Mouse (Mus musculus) midbrain, embryonic 16.5 days (tissue): ENCODE data around the gene Helz2. TPM values are rescaled to one million over a fixed set of nuclear protein-coding genes. Genes with fewer than 3 reads are reported as not detected.

ENCODE experiments used
- ATAC-seq: fragments of 200-750 bp; cut with Nextera tagmentation; 2 replicates; pipeline ENCODE4 v1.8.0; 2017; ENCODE audit warnings: moderate TSS enrichment
- H3K27ac ChIP-seq: fragments of 300-500 bp; sonication (generic); 2 replicates; pipeline ENCODE4 v1.5.1; 2014; ENCODE audit warnings: mild to moderate bottlenecking, low read length, mixed read lengths
- H3K27me3 ChIP-seq: fragments of 300-500 bp; sonication (generic); 2 replicates; pipeline ENCODE4 v1.6.1; 2014; ENCODE audit warnings: low read depth, low read length, mixed read lengths; ENCODE audit not compliant: control insufficient read depth, insufficient read depth
- H3K36me3 ChIP-seq: fragments of 300-500 bp; sonication (generic); 2 replicates; pipeline ENCODE4 v1.6.1; 2014; ENCODE audit warnings: mild to moderate bottlenecking, low read length, moderate library complexity, mixed read lengths; ENCODE audit not compliant: control insufficient read depth, insufficient read depth
- H3K4me1 ChIP-seq: fragments of 300-500 bp; sonication (generic); 2 replicates; pipeline ENCODE4 v1.6.1; 2014; ENCODE audit warnings: mild to moderate bottlenecking, low read length, mixed read lengths; ENCODE audit not compliant: control insufficient read depth, insufficient read depth
- H3K4me2 ChIP-seq: fragments of 300-500 bp; sonication (generic); 2 replicates; pipeline ENCODE4 v1.6.1; 2014; ENCODE audit warnings: mild to moderate bottlenecking, low read length, mixed read lengths
- H3K4me3 ChIP-seq: fragments of 300-500 bp; sonication (generic); 2 replicates; pipeline ENCODE4 v1.5.1; 2014; ENCODE audit warnings: low read depth, mild to moderate bottlenecking, low read length, moderate library complexity, mixed read lengths
- H3K9ac ChIP-seq: fragments of 300-500 bp; sonication (generic); 2 replicates; pipeline ENCODE4 v1.6.1; 2014; ENCODE audit warnings: low read depth, low read length, mixed read lengths
- H3K9me3 ChIP-seq: fragments of 300-500 bp; sonication (generic); replicated peaks from 2 replicates; pipeline ENCODE4 v1.6.1; 2014; ENCODE audit warnings: mild to moderate bottlenecking, low read length, mixed read lengths; ENCODE audit not compliant: control insufficient read depth, poor library complexity, severe bottlenecking
- WGBS: fragments of 180-500 bp; shearing (Covaris S2); extraction: QIAGEN DNeasy Blood & Tissue Kit; methylation state at CpG from one replicate; pipeline ENCODE4 v1.1.7; 2014; 5-methylcytosine and 5-hydroxymethylcytosine counted together
- polyA plus RNA-seq: library from polyadenylated mRNA; unstranded; fragments of >200 nt; fragmentation: Nextera tagmentation; extraction: Ambion mirVana; gene quantifications from 2 replicates; pipeline ENCODE4 v1.2.1, GENCODE M21; 2015

Helz2 gene
- polyA plus RNA-seq, 1 experiment from 2014 or later, result 0.44 TPM

- WGBS, result 78% methylated on average over 3 of the region's 3 CpGs
These were observed 63.8 kb downstream of the Helz2 start for GRCm38 (mm10) chr2:181178015-181178414.

More at GRCm38 (mm10) chr2:181178015-181178414, 63.8 kb downstream of the Helz2 start:
- Histone ChIP-seq H3K27me3 (no peaks in the 10 kb centered on the region), H3K9me3 (no peaks in the 10 kb centered on the region), H3K27ac (no peak overlapping the region), H3K4me1 (no peaks in the 10 kb centered on the region), H3K4me3 (no peak overlapping the region), H3K36me3 (no peaks in the 10 kb centered on the region), H3K4me2 (no peak overlapping the region), H3K9ac (no peak overlapping the region)
- ATAC-seq, result no peak

Other genes starting within 250 kb of the Helz2 start
- gene Chrna4, start 198.5 kb downstream of the Helz2 start, polyA plus RNA-seq, result 46.9 and 48.3 TPM in 2 replicates
- 50.2 and 50.8 TPM in 2 replicates for gene Kcnq2, start 106.7 kb downstream of the Helz2 start, polyA plus RNA-seq
- 10.0 and 11.0 TPM in 2 replicates for gene Eef1a2, start 85.0 kb downstream of the Helz2 start, polyA plus RNA-seq
- 407 and 408 TPM in 2 replicates for gene Ppdpf, start 54.8 kb downstream of the Helz2 start, polyA plus RNA-seq
- not detected in 2 replicates for gene Ptk6, start 39.2 kb downstream of the Helz2 start, polyA plus RNA-seq
- 0.07 and 0.20 TPM in 2 replicates for gene Srms, start 28.8 kb downstream of the Helz2 start, polyA plus RNA-seq
- gene Fndc11, start 22.0 kb downstream of the Helz2 start, polyA plus RNA-seq, result 0.41 and 0.42 TPM in 2 replicates
- 16.3 and 17.6 TPM in 2 replicates for gene Gmeb2, start 46.0 kb upstream of the Helz2 start, polyA plus RNA-seq
- gene Stmn3, start 72.5 kb upstream of the Helz2 start, polyA plus RNA-seq, result 1,527 and 1,727 TPM in 2 replicates
- gene Rtel1, start 77.7 kb upstream of the Helz2 start, polyA plus RNA-seq, result 38.8 and 48.8 TPM in 2 replicates
- 88.7 and 94.5 TPM in 2 replicates for gene Zgpat, start 122.9 kb upstream of the Helz2 start, polyA plus RNA-seq
- 84.7 and 93.0 TPM in 2 replicates for gene Arfrp1, start 123.4 kb upstream of the Helz2 start, polyA plus RNA-seq
- 61.4 and 65.9 TPM in 2 replicates for gene Lime1, start 138.1 kb upstream of the Helz2 start, polyA plus RNA-seq
- 21.6 and 26.2 TPM in 2 replicates for gene Zbtb46, start 217.4 kb upstream of the Helz2 start, polyA plus RNA-seq